Mouse (Mus musculus) heart, postnatal 0 days (tissue): ENCODE measurements around the gene Copz2. TPM values are rescaled to one million over a fixed set of nuclear protein-coding genes. Genes with fewer than 3 reads are reported as not detected.

Experiments used
- ATAC-seq: fragments of 200-750 bp; cut with Nextera tagmentation; 2 replicates; pipeline ENCODE4 v1.8.0; 2017; ENCODE audit warnings: low read depth, moderate number of reproducible peaks, moderate library complexity; ENCODE audit not compliant: insufficient read depth
- DNase-seq: peaks from one replicate; pipeline ENCODE4 v3.0.0-alpha.2; 2016; ENCODE audit warnings: low spot score
- H3K27ac ChIP-seq: fragments of 300-500 bp; sonication (generic); 2 replicates; pipeline ENCODE4 v1.5.1; 2014; ENCODE audit warnings: low read depth, mild to moderate bottlenecking
- H3K27me3 ChIP-seq: fragments of 300-500 bp; sonication (generic); 2 replicates; pipeline ENCODE4 v1.6.1; 2014; ENCODE audit warnings: low read length, mixed read lengths; ENCODE audit not compliant: control insufficient read depth, insufficient read depth
- H3K36me3 ChIP-seq: fragments of 300-500 bp; sonication (generic); replicated peaks from 2 replicates; pipeline ENCODE4 v1.6.1; 2014; ENCODE audit warnings: low read length, mixed read lengths; ENCODE audit not compliant: control insufficient read depth, insufficient read depth
- H3K4me1 ChIP-seq: fragments of 300-500 bp; sonication (generic); 2 replicates; pipeline ENCODE4 v1.6.1; 2014; ENCODE audit warnings: antibody characterized with exemption; ENCODE audit not compliant: control insufficient read depth, insufficient read depth
- H3K4me2 ChIP-seq: fragments of 300-500 bp; sonication (generic); 2 replicates; pipeline ENCODE4 v1.6.1; 2014; ENCODE audit warnings: low read depth, mild to moderate bottlenecking, low read length, moderate library complexity
- H3K4me3 ChIP-seq: fragments of 300-500 bp; sonication (generic); 2 replicates; pipeline ENCODE4 v1.5.1; 2014; ENCODE audit warnings: low read depth, low read length
- H3K9ac ChIP-seq: fragments of 300-500 bp; sonication (generic); replicated peaks from 2 replicates; pipeline ENCODE4 v1.6.1; 2014; ENCODE audit warnings: low read depth, low read length, mixed read lengths
- H3K9me3 ChIP-seq: fragments of 300-500 bp; sonication (generic); replicated peaks from 2 replicates; pipeline ENCODE4 v1.6.1; 2016; ENCODE audit warnings: low read length; ENCODE audit not compliant: control insufficient read depth
- CTCF ChIP-seq: IDR thresholded peaks from 2 replicates; pipeline ENCODE4 v1.5.1; 2016; ENCODE audit warnings: antibody characterized with exemption, control low read depth, low read depth
- EP300 ChIP-seq: IDR thresholded peaks from 2 replicates; pipeline ENCODE4 v1.6.1; 2016; ENCODE audit warnings: antibody characterized with exemption, low read depth
- WGBS: fragments of 180-500 bp; shearing (Covaris S2); extraction: QIAGEN DNeasy Blood & Tissue Kit; methylation state at CpG from one replicate; pipeline ENCODE4 v1.1.7; 2014; 5-methylcytosine and 5-hydroxymethylcytosine counted together
- polyA plus RNA-seq: library from polyadenylated mRNA; unstranded; fragments of >200 nt; fragmentation: Nextera tagmentation; extraction: Ambion mirVana; gene quantifications from 2 replicates; pipeline ENCODE4 v1.2.1, GENCODE M21; 2015
- total RNA-seq: library from RNA; depleted of rRNA; stranded (reverse); fragments of >200 nt; gene quantifications from 2 replicates; pipeline ENCODE4 v1.2.3, GENCODE M21; 2014; ENCODE audit warnings: low replicate concordance

Copz2 gene
- total and polyA plus RNA-seq, 2 experiments from 2014 or later: 54.7 to 119 TPM

- no peak overlapping the region for H3K9ac ChIP-seq
- H3K27ac ChIP-seq: no peak overlapping the region
- no peaks in the 10 kb centered on the region for H3K9me3 ChIP-seq
- WGBS: 86% methylated on average over 8 of the region's 8 CpGs
- no peaks in the 10 kb centered on the region for H3K27me3 ChIP-seq
- TF ChIP-seq EP300 (no peak), CTCF (no peak)
- peaks cover 4% of the 10 kb centered on the region; the same call in 1 of the 2 replicates for H3K4me1 ChIP-seq
- H3K4me3 ChIP-seq: no peak overlapping the region
- DNase-seq: no peak
- H3K4me2 ChIP-seq: no peak overlapping the region
- ATAC-seq: no peak
- H3K36me3 ChIP-seq: peaks cover 78% of the 10 kb centered on the region
These were observed 31.5 kb upstream of the Copz2 start for GRCm38 (mm10) chr11:96818128-96818710.

GRCm38 (mm10) chr11:96821956-96822355, 27.7 kb upstream of the Copz2 start:
- no peak overlapping the region for H3K27ac ChIP-seq
- no peak overlapping the region for H3K4me3 ChIP-seq
- H3K36me3 ChIP-seq: peaks cover 57% of the 10 kb centered on the region
- no peak overlapping the region for H3K9ac ChIP-seq
- ATAC-seq (no peak), DNase-seq (no peak)
- H3K9me3 ChIP-seq: no peaks in the 10 kb centered on the region
- H3K4me1 ChIP-seq: peaks cover 40% of the 10 kb centered on the region
- WGBS: 84% methylated on average over 10 of the region's 10 CpGs
- H3K4me2 ChIP-seq: no peak overlapping the region
- H3K27me3 ChIP-seq: no peaks in the 10 kb centered on the region
- TF ChIP-seq EP300 (no peak), CTCF (no peak)

- H3K27ac ChIP-seq: no peak overlapping the region; the same call in 1 of the 2 replicates
- DNase-seq: no peak
- H3K4me1 ChIP-seq: peaks cover 46% of the 10 kb centered on the region
- H3K9ac ChIP-seq: 0 out of 2 replicates have a peak overlapping the region, but pooled peaks have one; percentile 46
- ATAC-seq: no peak
- TF ChIP-seq CTCF (no peak), EP300 (no peak)
- H3K36me3 ChIP-seq: peaks cover 48% of the 10 kb centered on the region
- H3K27me3 ChIP-seq: no peaks in the 10 kb centered on the region
- H3K4me3 ChIP-seq: peak overlapping the region; percentile 91
- peak overlapping the region; percentile 97 for H3K4me2 ChIP-seq
- no peaks in the 10 kb centered on the region for H3K9me3 ChIP-seq
- 40% methylated on average over 4 of the region's 4 CpGs for WGBS
These were observed 26.8 kb upstream of the Copz2 start for GRCm38 (mm10) chr11:96822675-96823470.

GRCm38 (mm10) chr11:96823471-96823837, 26.2 kb upstream of the Copz2 start:
- DNase-seq (no peak), ATAC-seq (no peak)
- no peak for TF ChIP-seq CTCF
- no peak for TF ChIP-seq EP300
- Histone ChIP-seq H3K4me1 (peaks cover 49% of the 10 kb centered on the region), H3K27ac (no peak overlapping the region), H3K27me3 (no peaks in the 10 kb centered on the region), H3K4me3 (peak overlapping the region; percentile 91), H3K9ac (peak overlapping the region; percentile 46; the same call in 1 of the 2 replicates), H3K4me2 (peak overlapping the region; percentile 97), H3K36me3 (peaks cover 42% of the 10 kb centered on the region), H3K9me3 (no peaks in the 10 kb centered on the region)
- WGBS: 9% methylated on average over 13 of the region's 13 CpGs

- ATAC-seq (peak; percentile 71), DNase-seq (peak; percentile 92)
- H3K4me1 ChIP-seq: peaks cover 49% of the 10 kb centered on the region
- H3K9me3 ChIP-seq: no peaks in the 10 kb centered on the region
- no peaks in the 10 kb centered on the region for H3K27me3 ChIP-seq
- H3K4me3 ChIP-seq: peak overlapping the region; percentile 91
- H3K36me3 ChIP-seq: peaks cover 36% of the 10 kb centered on the region
- H3K9ac ChIP-seq: peak overlapping the region; percentile 46
- H3K27ac ChIP-seq: peak overlapping the region; percentile 99
- H3K4me2 ChIP-seq: peak overlapping the region; percentile 97
- 2% methylated on average over 26 of the region's 26 CpGs for whole genome bisulfite sequencing
- no peak for TF ChIP-seq CTCF
- TF ChIP-seq EP300: no peak
These were observed 25.5 kb upstream of the Copz2 start for GRCm38 (mm10) chr11:96823880-96824782.
